Mouse (Mus musculus) subcutaneous adipose tissue, adult 2 months (tissue): ENCODE results near the gene Mgp. TPM values are rescaled to one million over a fixed set of nuclear protein-coding genes. Genes with fewer than 3 reads are reported as not detected.

Source experiments
- polyA plus RNA-seq: library from polyadenylated mRNA; depleted of rRNA; stranded (reverse); fragments of >200 nt; gene quantifications from 2 replicates; pipeline ENCODE4 v1.2.3, GENCODE M21; 2012; ENCODE audit warnings: low replicate concordance; rRNA removed

The Mgp gene
- polyA plus RNA-seq, result 1,564 and 1,581 TPM in 2 replicates

GRCm38 (mm10) chr6:136875670-136876069 lies at the start of gene Mgp:
TSS of gene Mgp (minus strand) at chr6:136875823.

GRCm38 (mm10) chr6:136923532-136923931 lies 47.9 kb upstream of the Mgp start, which contains the start of gene Pde6h:
TSS of gene Pde6h (plus strand) at chr6:136923832.

GRCm38 (mm10) chr6:136922080-136922479 lies 46.5 kb upstream of the Mgp start, which contains the start of gene Erp27:
TSS of gene Erp27 (minus strand) at chr6:136922180.

GRCm38 (mm10) chr6:136857186-136857872 lies 18.3 kb downstream of the Mgp start, which contains the start of gene Art4:
TSS of gene Art4 (minus strand) at chr6:136857733.

GRCm38 (mm10) chr6:136835352-136835751 lies 40.3 kb downstream of the Mgp start, which contains the start of gene Smco3:
TSS of gene Smco3 (minus strand) at chr6:136835452.

GRCm38 (mm10) chr6:136827881-136828561 lies 47.6 kb downstream of the Mgp start, which contains the start of gene Wbp11:
TSS of gene Wbp11 (minus strand) at chr6:136828233.

GRCm38 (mm10) chr6:136827516-136827880 lies 48.1 kb downstream of the Mgp start, which contains the start of gene BC049715:
TSS of gene BC049715 (plus strand) at chr6:136827626.

Other genes starting within 250 kb of the Mgp start
- gene Plbd1, start 213.9 kb downstream of the Mgp start, polyA plus RNA-seq, result 37.1 and 69.5 TPM in 2 replicates
- 0.03 and 0.05 TPM in 2 replicates for gene Gucy2c, start 94.1 kb downstream of the Mgp start, polyA plus RNA-seq
- gene Hist4h4, start 71.4 kb downstream of the Mgp start, polyA plus RNA-seq, result 0.34 and 1.8 TPM in 2 replicates
- gene H2afj, start 67.6 kb downstream of the Mgp start, polyA plus RNA-seq, result 129 and 225 TPM in 2 replicates
- gene BC049715, start 48.2 kb downstream of the Mgp start, polyA plus RNA-seq, result 0.27 and 0.47 TPM in 2 replicates
- gene Wbp11, start 47.6 kb downstream of the Mgp start, polyA plus RNA-seq, result 30.6 and 38.2 TPM in 2 replicates
- gene Smco3, start 40.4 kb downstream of the Mgp start, polyA plus RNA-seq, result 0.07 and 0.57 TPM in 2 replicates
- 1.4 TPM in 2 replicates for gene Art4, start 18.1 kb downstream of the Mgp start, polyA plus RNA-seq
- gene Erp27, start 46.4 kb upstream of the Mgp start, polyA plus RNA-seq, result 0.17 TPM in 1 of 2 replicates, not detected in the other
- 0.20 TPM in 1 of 2 replicates, not detected in the other for gene Pde6h, start 48.0 kb upstream of the Mgp start, polyA plus RNA-seq
- gene Arhgdib, start 66.1 kb upstream of the Mgp start, polyA plus RNA-seq, result 72.2 and 73.3 TPM in 2 replicates